Mouse (Mus musculus): ENCODE measurements around the gene Gm20388. TPM values are rescaled to one million over a fixed set of nuclear protein-coding genes. Genes with fewer than 3 reads are reported as not detected.

Gm20388 gene
- polyA plus RNA-seq, 1 experiment, result 18.7 TPM

DNA sequence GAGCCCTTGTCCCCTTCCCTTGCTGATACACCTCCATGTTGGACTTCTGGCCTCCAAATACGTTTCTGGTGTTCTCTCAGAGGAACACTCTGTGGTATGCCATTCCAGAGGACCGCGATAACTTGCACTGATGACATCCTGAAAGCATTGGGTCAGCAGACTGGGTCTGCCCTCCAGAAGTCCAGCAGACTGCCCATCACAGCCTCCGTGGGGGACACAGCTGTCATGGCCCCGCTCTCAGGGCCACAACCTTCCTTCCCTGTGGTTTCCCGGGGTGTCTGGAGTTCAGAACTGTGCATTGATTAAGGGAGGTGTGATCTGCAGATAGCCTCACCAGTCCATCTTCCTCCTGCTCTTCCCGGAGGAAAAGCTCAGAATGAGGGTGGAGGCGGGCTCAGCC lies 2551.9 kb downstream of the Gm20388 start:
- WGBS, result 78% methylated on average over 8 of the region's 8 CpGs
- peaks cover 5% of the 10 kb centered on the region; the same call in 1 of the 2 replicates for H3K4me1 ChIP-seq (ENCODE audit: control insufficient read depth, insufficient read depth, low read length)
- no peak overlapping the region for H3K27ac ChIP-seq (ENCODE audit: insufficient read depth, low read length)
- TF ChIP-seq CTCF (IDR thresholded peaks at IDR 0.05; ENCODE audit: borderline replicate concordance, insufficient read depth, low read depth, low read length), result no peak
- no peak for TF ChIP-seq POLR2A (IDR thresholded peaks at IDR 0.05; ENCODE audit: borderline replicate concordance, insufficient read depth, low read length)
- no peak overlapping the region for H3K4me3 ChIP-seq (replicated peaks; ENCODE audit: insufficient read depth, low read depth, low read length)
- DNase-seq, result no peak
- H3K27me3 ChIP-seq (ENCODE audit: control insufficient read depth, insufficient read depth, low read length), result no peaks in the 10 kb centered on the region

DNA sequence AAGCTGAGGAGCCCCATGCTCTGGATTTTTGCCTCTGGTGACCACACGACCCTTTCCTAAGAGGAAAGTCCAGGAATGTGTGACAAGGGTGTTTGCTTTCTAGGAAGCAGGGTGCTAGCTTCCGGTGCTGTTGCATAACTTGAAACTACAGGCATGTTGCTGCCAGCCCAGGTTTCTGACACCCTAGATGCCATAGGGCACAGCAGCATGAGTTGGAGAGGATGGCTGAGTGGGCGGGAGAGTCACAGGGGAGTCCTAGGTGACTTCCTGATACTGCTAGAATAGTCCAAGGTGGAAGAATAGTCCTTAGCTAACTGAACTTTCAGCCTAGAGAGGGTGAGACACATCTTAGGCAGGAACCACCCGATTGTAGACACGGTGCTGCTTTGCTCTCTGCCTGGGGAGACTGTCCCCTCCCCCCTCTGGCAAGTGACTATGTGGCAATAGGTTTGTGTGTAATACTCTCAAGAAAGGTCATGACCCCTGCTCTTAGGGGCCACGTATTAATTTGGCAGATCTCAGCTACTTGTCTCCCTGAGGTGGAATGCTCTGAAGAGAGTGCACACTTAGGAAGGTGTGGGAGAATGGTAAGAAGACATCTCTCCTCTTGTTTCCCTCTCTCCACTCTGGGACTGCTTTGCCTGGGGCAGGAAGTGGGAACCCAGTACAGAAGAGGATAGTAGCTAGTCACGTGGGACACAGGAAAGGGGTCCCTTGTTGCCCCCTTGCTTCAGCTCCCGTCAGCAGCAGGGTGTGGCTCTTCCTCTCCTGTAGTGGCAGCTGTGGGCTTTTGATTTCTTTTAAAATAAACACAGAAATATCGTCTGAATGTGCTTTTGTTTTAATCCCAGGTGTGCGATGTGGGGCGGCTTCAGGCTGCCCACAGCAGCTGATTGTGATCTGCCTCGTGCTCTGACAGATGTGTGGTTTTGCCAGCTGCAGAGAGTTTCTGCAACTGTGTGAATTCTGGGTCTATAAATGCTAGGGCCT lies 2553.3 kb downstream of the Gm20388 start:
- TF ChIP-seq POLR2A (IDR thresholded peaks at IDR 0.05; ENCODE audit: borderline replicate concordance, insufficient read depth, low read length) (no peak), CTCF (IDR thresholded peaks at IDR 0.05; ENCODE audit: borderline replicate concordance, insufficient read depth, low read depth, low read length) (no peak)
- Histone ChIP-seq H3K4me3 (replicated peaks; ENCODE audit: insufficient read depth, low read depth, low read length) (no peak overlapping the region), H3K27me3 (ENCODE audit: control insufficient read depth, insufficient read depth, low read length) (no peaks in the 10 kb centered on the region), H3K4me1 (ENCODE audit: control insufficient read depth, insufficient read depth, low read length) (peaks cover 5% of the 10 kb centered on the region; the same call in 1 of the 2 replicates), H3K27ac (ENCODE audit: insufficient read depth, low read length) (no peak overlapping the region)
- no peak for DNase-seq
- 63% methylated on average over 12 of the region's 12 CpGs for WGBS

DNA sequence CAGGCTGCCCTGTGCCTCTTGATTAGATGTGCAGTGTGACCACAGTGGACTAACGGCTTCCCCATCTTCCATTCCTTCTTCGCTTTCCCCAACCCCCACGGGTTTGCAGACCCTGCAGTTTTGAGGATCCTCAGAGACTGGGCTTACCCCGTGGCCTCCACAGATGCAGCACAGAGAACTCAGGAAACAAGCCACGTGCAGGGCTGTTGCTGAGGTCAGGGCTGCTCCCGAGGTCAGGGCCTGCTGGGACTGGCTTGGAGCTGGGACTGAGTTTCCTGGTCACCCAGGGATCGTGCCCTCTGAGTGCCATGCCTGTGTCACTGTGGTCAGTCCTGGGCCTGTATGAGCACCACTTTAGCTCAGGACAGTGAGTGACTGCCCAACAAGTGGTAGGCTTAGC lies 2554.3 kb downstream of the Gm20388 start:
- Histone ChIP-seq H3K4me1 (ENCODE audit: control insufficient read depth, insufficient read depth, low read length) (peaks cover 5% of the 10 kb centered on the region; the same call in 1 of the 2 replicates), H3K4me3 (replicated peaks; ENCODE audit: insufficient read depth, low read depth, low read length) (no peak overlapping the region), H3K27ac (ENCODE audit: insufficient read depth, low read length) (no peak overlapping the region), H3K27me3 (ENCODE audit: control insufficient read depth, insufficient read depth, low read length) (no peaks in the 10 kb centered on the region)
- TF ChIP-seq POLR2A (IDR thresholded peaks at IDR 0.05; ENCODE audit: borderline replicate concordance, insufficient read depth, low read length) (no peak), CTCF (IDR thresholded peaks at IDR 0.05; ENCODE audit: borderline replicate concordance, insufficient read depth, low read depth, low read length) (no peak)
- WGBS, result 68% methylated on average over 7 of the region's 7 CpGs
- no peak for DNase-seq

DNA sequence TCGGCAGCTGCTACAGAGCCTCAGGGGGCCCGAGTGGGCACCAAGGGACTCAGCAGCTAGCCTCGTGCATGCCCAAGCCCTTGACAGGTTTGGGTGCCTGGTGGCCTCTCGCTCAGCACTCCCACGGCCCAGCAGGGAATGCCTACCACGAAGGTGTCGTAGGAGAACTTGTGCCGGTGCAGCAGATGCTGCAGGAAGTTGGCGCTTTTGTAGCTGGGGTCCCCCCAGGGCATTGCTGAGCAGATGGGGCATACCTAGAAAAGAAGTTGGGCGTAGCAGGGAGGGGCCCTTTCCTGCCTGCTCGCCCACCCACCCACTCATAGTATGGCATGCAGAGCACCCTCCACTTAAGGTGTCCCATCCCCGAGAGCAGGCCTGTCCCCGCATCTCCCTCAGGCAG lies 2557.2 kb downstream of the Gm20388 start:
- no peak overlapping the region for H3K27ac ChIP-seq (ENCODE audit: insufficient read depth, low read length)
- no peaks in the 10 kb centered on the region for H3K27me3 ChIP-seq (ENCODE audit: control insufficient read depth, insufficient read depth, low read length)
- 76% methylated on average over 13 of the region's 13 CpGs for WGBS
- no peak overlapping the region for H3K4me3 ChIP-seq (replicated peaks; ENCODE audit: insufficient read depth, low read depth, low read length)
- DNase-seq, result no peak
- no peak for TF ChIP-seq CTCF (IDR thresholded peaks at IDR 0.05; ENCODE audit: borderline replicate concordance, insufficient read depth, low read depth, low read length)
- TF ChIP-seq POLR2A (IDR thresholded peaks at IDR 0.05; ENCODE audit: borderline replicate concordance, insufficient read depth, low read length), result no peak
- no peaks in the 10 kb centered on the region for H3K4me1 ChIP-seq (ENCODE audit: control insufficient read depth, insufficient read depth, low read length)

DNA sequence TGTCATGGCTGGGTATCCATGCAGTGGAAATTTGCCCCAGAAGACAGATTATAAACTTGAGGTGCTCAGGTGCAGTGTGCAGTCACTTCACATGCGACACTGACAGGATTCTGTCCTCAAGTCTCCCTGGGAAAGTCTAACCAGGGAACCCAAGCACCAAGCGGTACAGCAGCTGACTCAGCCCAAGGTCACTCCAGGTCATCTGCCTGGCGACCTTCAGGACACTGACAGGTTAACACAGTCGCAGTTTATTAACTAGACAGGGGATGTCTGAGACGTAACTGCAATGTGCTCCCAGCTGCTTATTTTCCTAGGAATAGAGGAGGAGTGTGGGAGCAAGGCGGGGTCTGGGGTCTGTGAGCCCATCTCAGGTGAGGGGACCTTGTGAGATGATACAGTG lies 2558.8 kb downstream of the Gm20388 start:
- H3K4me3 ChIP-seq (replicated peaks; ENCODE audit: insufficient read depth, low read depth, low read length), result no peak overlapping the region
- no peak for TF ChIP-seq CTCF (IDR thresholded peaks at IDR 0.05; ENCODE audit: borderline replicate concordance, insufficient read depth, low read depth, low read length)
- no peak overlapping the region for H3K27ac ChIP-seq (ENCODE audit: insufficient read depth, low read length)
- 80% methylated on average over 6 of the region's 6 CpGs for WGBS
- no peak for DNase-seq
- peaks cover 7% of the 10 kb centered on the region; the same call in 1 of the 2 replicates for H3K4me1 ChIP-seq (ENCODE audit: control insufficient read depth, insufficient read depth, low read length)
- no peaks in the 10 kb centered on the region for H3K27me3 ChIP-seq (ENCODE audit: control insufficient read depth, insufficient read depth, low read length)

DNA sequence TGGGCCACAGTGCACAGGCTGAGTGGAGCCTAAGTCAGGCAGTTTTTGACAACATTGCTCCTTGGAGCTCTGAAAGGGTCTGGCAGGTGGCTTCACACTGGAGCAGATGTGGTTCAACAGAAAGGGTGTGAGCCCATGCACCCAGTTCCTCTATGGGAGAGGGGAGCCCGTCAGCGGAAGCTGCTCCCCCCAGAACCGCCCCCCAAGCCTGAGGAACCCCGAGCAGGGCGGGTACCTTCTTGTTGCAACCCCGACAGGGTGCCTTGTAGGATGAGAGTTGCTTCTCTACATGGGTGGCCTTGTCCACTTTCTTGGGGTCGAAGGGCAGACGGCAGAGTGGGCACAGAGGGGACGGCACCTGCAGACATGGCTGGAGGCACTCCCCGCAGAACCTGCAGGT lies 2559.3 kb downstream of the Gm20388 start:
- TF ChIP-seq POLR2A (IDR thresholded peaks at IDR 0.05; ENCODE audit: borderline replicate concordance, insufficient read depth, low read length) (no peak), CTCF (IDR thresholded peaks at IDR 0.05; ENCODE audit: borderline replicate concordance, insufficient read depth, low read depth, low read length) (no peak)
- WGBS, result 86% methylated on average over 10 of the region's 10 CpGs
- no peak for DNase-seq
- Histone ChIP-seq H3K27ac (ENCODE audit: insufficient read depth, low read length) (no peak overlapping the region), H3K4me1 (ENCODE audit: control insufficient read depth, insufficient read depth, low read length) (peaks cover 12% of the 10 kb centered on the region; the same call in 1 of the 2 replicates), H3K4me3 (replicated peaks; ENCODE audit: insufficient read depth, low read depth, low read length) (no peak overlapping the region), H3K27me3 (ENCODE audit: control insufficient read depth, insufficient read depth, low read length) (no peaks in the 10 kb centered on the region)

DNA sequence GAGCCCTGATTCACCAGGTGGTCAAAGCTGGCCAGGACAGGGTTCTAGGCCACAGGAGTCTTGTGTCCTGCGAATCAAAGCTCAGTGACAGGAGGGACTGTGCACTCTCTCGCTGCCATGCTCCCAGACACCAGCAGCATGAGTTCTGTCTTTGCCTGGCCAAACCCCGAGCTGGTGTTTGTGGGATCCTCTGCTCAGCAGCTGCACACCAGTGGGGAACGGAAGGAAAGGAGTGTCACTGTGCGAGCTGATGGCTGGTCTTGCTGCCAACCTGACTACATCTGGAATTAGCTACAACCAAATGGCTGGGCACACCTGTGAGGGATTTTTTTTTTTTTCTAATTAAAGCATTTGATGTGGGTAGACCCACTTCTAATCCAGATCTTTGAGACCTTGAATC lies 2560.1 kb downstream of the Gm20388 start:
- 78% methylated on average over 5 of the region's 5 CpGs for WGBS
- no peak for TF ChIP-seq POLR2A (IDR thresholded peaks at IDR 0.05; ENCODE audit: borderline replicate concordance, insufficient read depth, low read length)
- no peak for TF ChIP-seq CTCF (IDR thresholded peaks at IDR 0.05; ENCODE audit: borderline replicate concordance, insufficient read depth, low read depth, low read length)
- H3K4me1 ChIP-seq (ENCODE audit: control insufficient read depth, insufficient read depth, low read length), result peaks cover 12% of the 10 kb centered on the region; the same call in 1 of the 2 replicates
- no peak for DNase-seq
- H3K27me3 ChIP-seq (ENCODE audit: control insufficient read depth, insufficient read depth, low read length), result no peaks in the 10 kb centered on the region
- no peak overlapping the region for H3K4me3 ChIP-seq (replicated peaks; ENCODE audit: insufficient read depth, low read depth, low read length)
- H3K27ac ChIP-seq (ENCODE audit: insufficient read depth, low read length), result no peak overlapping the region

DNA sequence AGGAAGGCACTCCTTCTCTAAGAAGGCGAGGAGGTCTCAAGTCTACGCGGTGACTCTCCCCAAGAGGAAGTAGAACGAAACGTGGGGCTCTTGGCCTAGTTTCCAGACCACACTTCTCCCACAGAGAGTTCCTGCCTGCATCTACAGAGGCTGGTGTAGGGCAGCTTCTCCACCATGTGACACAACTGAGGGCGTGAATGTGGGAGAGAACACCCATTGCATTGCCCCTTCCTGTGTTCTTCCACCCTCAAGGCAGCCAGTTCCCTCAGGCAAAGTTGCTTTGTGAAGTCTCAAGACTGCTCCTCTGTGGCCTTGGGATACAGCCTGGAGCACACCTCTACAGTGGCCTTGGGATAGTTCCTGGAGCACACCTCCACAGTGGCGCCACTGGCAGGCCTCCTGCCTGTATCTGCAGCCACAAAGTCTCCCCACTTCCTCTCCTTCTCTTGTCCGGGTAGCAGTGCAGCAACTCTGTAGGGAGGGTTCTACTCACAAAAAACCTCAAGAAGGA lies 2563.3 kb downstream of the Gm20388 start:
- Histone ChIP-seq H3K27ac (ENCODE audit: insufficient read depth, low read length) (no peak overlapping the region), H3K4me3 (replicated peaks; ENCODE audit: insufficient read depth, low read depth, low read length) (no peak overlapping the region), H3K4me1 (ENCODE audit: control insufficient read depth, insufficient read depth, low read length) (peaks cover 18% of the 10 kb centered on the region), H3K27me3 (ENCODE audit: control insufficient read depth, insufficient read depth, low read length) (no peaks in the 10 kb centered on the region)
- no peak for TF ChIP-seq CTCF (IDR thresholded peaks at IDR 0.05; ENCODE audit: borderline replicate concordance, insufficient read depth, low read depth, low read length)
- TF ChIP-seq POLR2A (IDR thresholded peaks at IDR 0.05; ENCODE audit: borderline replicate concordance, insufficient read depth, low read length), result no peak
- DNase-seq, result no peak
- WGBS, result 86% methylated on average over 8 of the region's 8 CpGs
